Mouse (Mus musculus): ENCODE results near the gene Ptpra. TPM values are rescaled to one million over a fixed set of nuclear protein-coding genes. Genes with fewer than 3 reads are reported as not detected.
A peak's percentile ranks its signal among the peaks of the same experiment; 100 is the strongest.
"Not testable (repeated sequence)": the region's sequence is repeated elsewhere in the genome, so short reads cannot be mapped to it uniquely, and the experiment has no call there.

Ptpra gene
- total and polyA plus RNA-seq, 3 experiments: 27.8 to 46.0 (median 44.0) TPM

GRCm38 (mm10) chr2:130482700-130483099 is 32.6 kb downstream of the Ptpra start:
- intact Hi-C loops (cut with DNase I): no loop called here
- H3K9ac ChIP-seq (ENCODE audit: low read depth, low read length): no peak overlapping the region
- H3K36me3 ChIP-seq (ENCODE audit: control insufficient read depth, insufficient read depth, low read length): peaks cover 2% of the 10 kb centered on the region; the same call in 1 of the 2 replicates
- H3K27ac ChIP-seq: no peak overlapping the region
- WGBS: 73% methylated on average over 3 of the region's 3 CpGs
- H3K4me1 ChIP-seq (ENCODE audit: control insufficient read depth, insufficient read depth, low read length): peaks cover 7% of the 10 kb centered on the region
- TF ChIP-seq EP300 (IDR thresholded peaks at IDR 0.05; ENCODE audit: insufficient read depth, low read depth, low read length) (no peak), POLR2A (IDR thresholded peaks at IDR 0.05; ENCODE audit: insufficient read depth, low read depth, low read length) (no peak), CTCF (IDR thresholded peaks at IDR 0.05) (no peak)
- DNase-seq: no peak
- peaks cover 7% of the 10 kb centered on the region for H3K79me2 ChIP-seq (replicated peaks; ENCODE audit: control insufficient read depth, insufficient read depth, low read length)
- H3K4me3 ChIP-seq: no peak overlapping the region
- H3K27me3 ChIP-seq (ENCODE audit: control insufficient read depth, insufficient read depth, low read length): no peaks in the 10 kb centered on the region

GRCm38 (mm10) chr2:130484206-130484605 is 34.1 kb downstream of the Ptpra start:
- H3K9ac ChIP-seq (ENCODE audit: low read depth, low read length): no peak overlapping the region
- no peaks in the 10 kb centered on the region for H3K36me3 ChIP-seq (ENCODE audit: control insufficient read depth, insufficient read depth, low read length)
- H3K4me1 ChIP-seq (ENCODE audit: control insufficient read depth, insufficient read depth, low read length): peaks cover 9% of the 10 kb centered on the region
- peaks cover 7% of the 10 kb centered on the region for H3K79me2 ChIP-seq (replicated peaks; ENCODE audit: control insufficient read depth, insufficient read depth, low read length)
- 77% methylated on average over 1 of the region's 1 CpGs for WGBS
- no peak for DNase-seq
- no peak for TF ChIP-seq EP300 (IDR thresholded peaks at IDR 0.05; ENCODE audit: insufficient read depth, low read depth, low read length)
- TF ChIP-seq POLR2A (IDR thresholded peaks at IDR 0.05; ENCODE audit: insufficient read depth, low read depth, low read length): no peak
- TF ChIP-seq CTCF (IDR thresholded peaks at IDR 0.05): no peak
- H3K27me3 ChIP-seq (ENCODE audit: control insufficient read depth, insufficient read depth, low read length): no peaks in the 10 kb centered on the region
- intact Hi-C loops (cut with DNase I): no loop called here
- H3K4me3 ChIP-seq: no peak overlapping the region
- no peak overlapping the region for H3K27ac ChIP-seq

DNA sequence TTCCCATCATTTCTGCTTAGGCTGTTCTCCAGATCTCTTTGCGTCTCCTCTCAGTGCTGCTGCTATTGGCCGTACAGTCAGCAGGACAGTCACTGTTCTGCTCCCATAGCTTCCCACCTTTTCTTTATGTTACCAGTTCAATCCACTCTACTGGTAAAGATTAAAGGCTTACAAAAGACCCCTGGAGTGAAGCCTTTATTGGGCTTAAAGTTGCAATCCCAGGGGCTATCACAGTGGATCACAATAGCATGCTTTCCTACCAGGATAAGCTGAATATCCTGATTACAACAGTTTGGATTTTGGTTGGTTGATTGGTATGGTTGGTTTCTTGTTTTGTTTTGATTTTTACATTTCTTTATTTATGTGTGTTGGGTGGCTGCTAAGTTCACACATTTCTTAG is 37.9 kb downstream of the Ptpra start:
- no peak overlapping the region for H3K4me3 ChIP-seq
- H3K9ac ChIP-seq (ENCODE audit: low read depth, low read length): no peak overlapping the region
- intact Hi-C loops (cut with DNase I): no loop called here
- no peak overlapping the region for H3K27ac ChIP-seq
- H3K79me2 ChIP-seq (replicated peaks; ENCODE audit: control insufficient read depth, insufficient read depth, low read length): peaks cover 3% of the 10 kb centered on the region
- no peak for TF ChIP-seq POLR2A (IDR thresholded peaks at IDR 0.05; ENCODE audit: insufficient read depth, low read depth, low read length)
- no peak for TF ChIP-seq CTCF (IDR thresholded peaks at IDR 0.05)
- TF ChIP-seq EP300 (IDR thresholded peaks at IDR 0.05; ENCODE audit: insufficient read depth, low read depth, low read length): no peak
- H3K27me3 ChIP-seq (ENCODE audit: control insufficient read depth, insufficient read depth, low read length): no peaks in the 10 kb centered on the region
- H3K4me1 ChIP-seq (ENCODE audit: control insufficient read depth, insufficient read depth, low read length): peaks cover 4% of the 10 kb centered on the region
- WGBS: 90% methylated on average over 2 of the region's 2 CpGs
- peaks cover 2% of the 10 kb centered on the region; the same call in 1 of the 2 replicates for H3K36me3 ChIP-seq (ENCODE audit: control insufficient read depth, insufficient read depth, low read length)
- no peak for DNase-seq

DNA sequence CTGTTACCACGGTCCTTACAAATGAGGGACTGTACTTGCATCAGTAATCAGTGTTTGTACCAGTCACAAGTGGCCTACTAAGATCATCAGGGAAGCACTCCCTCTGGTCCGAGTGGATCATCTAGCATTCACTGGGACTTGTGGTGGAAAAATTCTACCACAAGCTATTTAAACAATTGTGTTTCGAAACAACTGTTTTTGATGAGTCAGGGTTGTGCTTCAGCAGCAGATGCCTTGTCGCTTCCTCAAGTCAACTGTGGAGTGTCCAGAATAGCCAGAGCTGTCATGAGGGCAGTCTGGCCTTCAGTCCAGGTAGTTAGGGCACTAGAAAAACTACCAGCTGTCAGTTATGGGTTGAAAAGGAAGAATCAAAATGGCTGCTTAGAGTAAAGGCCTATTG is 38.5 kb downstream of the Ptpra start:
- TF ChIP-seq EP300 (IDR thresholded peaks at IDR 0.05; ENCODE audit: insufficient read depth, low read depth, low read length) (no peak), POLR2A (IDR thresholded peaks at IDR 0.05; ENCODE audit: insufficient read depth, low read depth, low read length) (no peak), CTCF (IDR thresholded peaks at IDR 0.05) (no peak)
- no peak for DNase-seq

GRCm38 (mm10) chr2:130491162-130491561 is 41.1 kb downstream of the Ptpra start:
- peaks cover 6% of the 10 kb centered on the region for H3K79me2 ChIP-seq (replicated peaks; ENCODE audit: control insufficient read depth, insufficient read depth, low read length)
- 48% methylated on average over 4 of the region's 4 CpGs for whole genome bisulfite sequencing
- H3K36me3 ChIP-seq (ENCODE audit: control insufficient read depth, insufficient read depth, low read length): peaks cover 2% of the 10 kb centered on the region; the same call in 1 of the 2 replicates
- H3K4me3 ChIP-seq: no peak overlapping the region
- TF ChIP-seq EP300 (IDR thresholded peaks at IDR 0.05; ENCODE audit: insufficient read depth, low read depth, low read length) (no peak), POLR2A (IDR thresholded peaks at IDR 0.05; ENCODE audit: insufficient read depth, low read depth, low read length) (no peak), CTCF (IDR thresholded peaks at IDR 0.05) (no peak)
- H3K4me1 ChIP-seq (ENCODE audit: control insufficient read depth, insufficient read depth, low read length): peaks cover 9% of the 10 kb centered on the region
- intact Hi-C loops (cut with DNase I): no loop called here
- no peaks in the 10 kb centered on the region for H3K27me3 ChIP-seq (ENCODE audit: control insufficient read depth, insufficient read depth, low read length)
- DNase-seq: no peak
- no peak overlapping the region for H3K9ac ChIP-seq (ENCODE audit: low read depth, low read length)
- peak overlapping the region; percentile 4; the same call in 1 of the 2 replicates for H3K27ac ChIP-seq

More for the DNA sequence above, 38.5 kb downstream of the Ptpra start:
- 82% methylated on average over 4 of the region's 4 CpGs for WGBS
- H3K36me3 ChIP-seq (ENCODE audit: control insufficient read depth, insufficient read depth, low read length): peaks cover 2% of the 10 kb centered on the region; the same call in 1 of the 2 replicates
- peaks cover 3% of the 10 kb centered on the region for H3K79me2 ChIP-seq (replicated peaks; ENCODE audit: control insufficient read depth, insufficient read depth, low read length)
- no peak overlapping the region for H3K4me3 ChIP-seq
- peaks cover 4% of the 10 kb centered on the region for H3K4me1 ChIP-seq (ENCODE audit: control insufficient read depth, insufficient read depth, low read length)
- no peak overlapping the region for H3K9ac ChIP-seq (ENCODE audit: low read depth, low read length)
- no peak overlapping the region for H3K27ac ChIP-seq
- intact Hi-C loops (cut with DNase I): no loop called here
- H3K27me3 ChIP-seq (ENCODE audit: control insufficient read depth, insufficient read depth, low read length): no peaks in the 10 kb centered on the region

DNA sequence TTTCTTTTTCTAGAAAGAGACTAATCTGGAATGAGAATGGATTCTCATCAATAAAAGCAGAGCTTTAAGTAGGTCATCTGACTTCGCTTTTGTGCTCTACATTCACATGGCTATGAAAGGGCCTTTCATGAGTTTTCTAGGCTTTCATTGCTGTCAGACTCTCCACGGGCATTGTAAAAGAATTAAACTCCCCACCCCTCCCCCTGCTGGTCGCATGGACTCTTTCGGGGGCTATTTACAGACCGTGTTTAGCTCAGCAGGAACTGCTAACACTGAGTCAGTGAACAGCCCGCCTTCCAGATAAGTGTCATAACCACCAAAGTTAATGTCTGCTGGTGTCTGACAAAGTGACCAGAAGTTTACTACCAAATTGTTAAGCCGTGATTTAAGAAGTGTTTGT is 41.5 kb downstream of the Ptpra start:
- WGBS: 22% methylated on average over 7 of the region's 7 CpGs
- peaks cover 2% of the 10 kb centered on the region; the same call in 1 of the 2 replicates for H3K36me3 ChIP-seq (ENCODE audit: control insufficient read depth, insufficient read depth, low read length)
- peaks cover 11% of the 10 kb centered on the region for H3K4me1 ChIP-seq (ENCODE audit: control insufficient read depth, insufficient read depth, low read length)
- DNase-seq: peak; percentile 42 to 56
- no peak overlapping the region for H3K4me3 ChIP-seq
- H3K27ac ChIP-seq: peak overlapping the region; percentile 4; the same call in 1 of the 2 replicates
- no peak overlapping the region for H3K9ac ChIP-seq (ENCODE audit: low read depth, low read length)
- no peaks in the 10 kb centered on the region for H3K27me3 ChIP-seq (ENCODE audit: control insufficient read depth, insufficient read depth, low read length)
- intact Hi-C loops (cut with DNase I): no loop called here
- peaks cover 6% of the 10 kb centered on the region for H3K79me2 ChIP-seq (replicated peaks; ENCODE audit: control insufficient read depth, insufficient read depth, low read length)
- TF ChIP-seq CTCF (IDR thresholded peaks at IDR 0.05): peak; percentile 48
- no peak for TF ChIP-seq EP300 (IDR thresholded peaks at IDR 0.05; ENCODE audit: insufficient read depth, low read depth, low read length)

DNA sequence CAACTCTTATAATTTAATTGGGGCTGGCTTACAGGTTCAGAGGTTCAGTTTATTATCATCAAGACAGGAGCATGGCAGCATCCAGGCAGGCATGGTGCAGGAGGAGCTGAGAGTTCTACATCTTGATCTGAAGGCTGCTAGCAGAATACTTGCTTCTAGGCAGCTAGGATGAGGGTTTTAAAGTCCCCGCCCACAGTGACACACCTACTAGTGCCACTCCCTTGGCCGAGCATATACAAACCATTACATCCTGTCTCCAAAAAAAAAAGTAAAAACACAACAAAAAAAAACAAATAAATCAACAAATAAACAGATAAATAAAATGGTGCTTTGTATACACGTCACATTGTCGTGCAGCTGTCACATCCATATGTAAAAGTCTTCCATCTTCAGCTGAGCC is 45.0 kb downstream of the Ptpra start:
- 82% methylated on average over 4 of the region's 4 CpGs for WGBS
- H3K4me3 ChIP-seq; H3K27me3 ChIP-seq (ENCODE audit: control insufficient read depth, insufficient read depth, low read length); H3K79me2 ChIP-seq (replicated peaks; ENCODE audit: control insufficient read depth, insufficient read depth, low read length); H3K36me3 ChIP-seq (ENCODE audit: control insufficient read depth, insufficient read depth, low read length); intact Hi-C loops (cut with DNase I); DNase-seq; H3K9ac ChIP-seq (ENCODE audit: low read depth, low read length); H3K27ac ChIP-seq: not testable (repeated sequence)
- H3K4me1 ChIP-seq (ENCODE audit: control insufficient read depth, insufficient read depth, low read length): peaks cover 15% of the 10 kb centered on the region
